Mouse (Mus musculus) testis, adult 2 months (tissue): ENCODE data around the gene 2410015M20Rik.

Experiments used
- CTCF ChIP-seq: fragments of 200-500 bp; IDR thresholded peaks from 2 replicates; pipeline ENCODE4 v1.5.1; 2012; ENCODE audit warnings: low read depth, mild to moderate bottlenecking, inconsistent platforms, low read length, moderate library complexity; ENCODE audit not compliant: control insufficient read depth, insufficient read depth, insufficient replicate concordance
- POLR2A ChIP-seq: fragments of 200-500 bp; IDR thresholded peaks from 2 replicates; pipeline ENCODE4 v1.6.1; 2012; ENCODE audit warnings: low read depth, mild to moderate bottlenecking, inconsistent platforms, low read length, moderate library complexity; ENCODE audit not compliant: control insufficient read depth

- TF ChIP-seq POLR2A, result no peak
- no peak for TF ChIP-seq CTCF
These were observed 15.9 kb upstream of the 2410015M20Rik start for GRCm38 (mm10) chr17:56625495-56625894.
